Mouse (Mus musculus): ENCODE results near the gene Cse1l. TPM values are rescaled to one million over a fixed set of nuclear protein-coding genes. Genes with fewer than 3 reads are reported as not detected.

Cse1l gene
- 106 and 118 TPM in 2 replicates for polyA plus RNA-seq (2015; fragmentation: Nextera tagmentation; extraction: Ambion mirVana)

GRCm38 (mm10) chr2:166905711-166906522 is at the start of gene Cse1l:
TSS of gene Cse1l (plus strand) at chr2:166906040.
- peaks cover 10% of the 10 kb centered on the region for H3K4me1 ChIP-seq (replicated peaks; ENCODE audit: control insufficient read depth, insufficient read depth, low read length)
- no peaks in the 10 kb centered on the region for H3K9me3 ChIP-seq (ENCODE audit: control insufficient read depth, low read length)
- ATAC-seq (ENCODE audit: low read depth): peak; percentile 98
- WGBS: under 1% methylated on average over 73 of the region's 80 CpGs
- peak within 1 kb of the TSS; percentile 96 for H3K4me3 ChIP-seq (ENCODE audit: low read length)
- peaks cover 3% of the 10 kb centered on the region; the same call in 1 of the 2 replicates for H3K36me3 ChIP-seq (ENCODE audit: control insufficient read depth, insufficient read depth, low read length)
- H3K9ac ChIP-seq (ENCODE audit: low read length): peak within 1 kb of the TSS; percentile 97
- H3K27ac ChIP-seq (ENCODE audit: low read length): peak within 1 kb of the TSS; percentile 99
- H3K4me2 ChIP-seq (ENCODE audit: low read depth, low read length): peak within 1 kb of the TSS; percentile 95
- H3K27me3 ChIP-seq (ENCODE audit: control insufficient read depth, insufficient read depth, low read depth, low read length): no peaks in the 10 kb centered on the region

- no peaks in the 10 kb centered on the region for H3K4me1 ChIP-seq (replicated peaks; ENCODE audit: control insufficient read depth, insufficient read depth, low read length)
- H3K9me3 ChIP-seq (ENCODE audit: control insufficient read depth, low read length): no peaks in the 10 kb centered on the region
- H3K9ac ChIP-seq (ENCODE audit: low read length): no peak overlapping the region
- no peaks in the 10 kb centered on the region for H3K27me3 ChIP-seq (ENCODE audit: control insufficient read depth, insufficient read depth, low read depth, low read length)
- ATAC-seq (ENCODE audit: low read depth): no peak
- no peak overlapping the region for H3K4me3 ChIP-seq (ENCODE audit: low read length)
- peaks cover 47% of the 10 kb centered on the region for H3K36me3 ChIP-seq (ENCODE audit: control insufficient read depth, insufficient read depth, low read length)
- 81% methylated on average over 6 of the region's 6 CpGs for WGBS
- no peak overlapping the region for H3K27ac ChIP-seq (ENCODE audit: low read length)
- H3K4me2 ChIP-seq (ENCODE audit: low read depth, low read length): no peak overlapping the region
These were observed 49.5 kb upstream of the Cse1l start for GRCm38 (mm10) chr2:166856366-166856765.

GRCm38 (mm10) chr2:166857118-166857517 is 48.7 kb upstream of the Cse1l start:
- Histone ChIP-seq H3K4me3 (ENCODE audit: low read length) (no peak overlapping the region), H3K9ac (ENCODE audit: low read length) (no peak overlapping the region), H3K4me1 (replicated peaks; ENCODE audit: control insufficient read depth, insufficient read depth, low read length) (no peaks in the 10 kb centered on the region), H3K4me2 (ENCODE audit: low read depth, low read length) (no peak overlapping the region), H3K27ac (ENCODE audit: low read length) (no peak overlapping the region), H3K9me3 (ENCODE audit: control insufficient read depth, low read length) (no peaks in the 10 kb centered on the region), H3K36me3 (ENCODE audit: control insufficient read depth, insufficient read depth, low read length) (peaks cover 46% of the 10 kb centered on the region), H3K27me3 (ENCODE audit: control insufficient read depth, insufficient read depth, low read depth, low read length) (no peaks in the 10 kb centered on the region)
- WGBS: 81% methylated on average over 2 of the region's 2 CpGs
- ATAC-seq (ENCODE audit: low read depth): no peak

GRCm38 (mm10) chr2:166859214-166859613 is 46.6 kb upstream of the Cse1l start:
- no peaks in the 10 kb centered on the region for H3K4me1 ChIP-seq (replicated peaks; ENCODE audit: control insufficient read depth, insufficient read depth, low read length)
- WGBS: 71% methylated on average over 7 of the region's 7 CpGs
- H3K9me3 ChIP-seq (ENCODE audit: control insufficient read depth, low read length): no peaks in the 10 kb centered on the region
- ATAC-seq (ENCODE audit: low read depth): peak; percentile 57; the same call in 1 of the 2 replicates
- peaks cover 35% of the 10 kb centered on the region for H3K36me3 ChIP-seq (ENCODE audit: control insufficient read depth, insufficient read depth, low read length)
- H3K4me2 ChIP-seq (ENCODE audit: low read depth, low read length): no peak overlapping the region
- H3K27ac ChIP-seq (ENCODE audit: low read length): no peak overlapping the region
- no peak overlapping the region for H3K9ac ChIP-seq (ENCODE audit: low read length)
- H3K4me3 ChIP-seq (ENCODE audit: low read length): no peak overlapping the region
- no peaks in the 10 kb centered on the region for H3K27me3 ChIP-seq (ENCODE audit: control insufficient read depth, insufficient read depth, low read depth, low read length)

GRCm38 (mm10) chr2:166862505-166862904 is 43.3 kb upstream of the Cse1l start:
- Histone ChIP-seq H3K27ac (ENCODE audit: low read length) (no peak overlapping the region), H3K4me1 (replicated peaks; ENCODE audit: control insufficient read depth, insufficient read depth, low read length) (no peaks in the 10 kb centered on the region), H3K4me2 (ENCODE audit: low read depth, low read length) (no peak overlapping the region), H3K9me3 (ENCODE audit: control insufficient read depth, low read length) (no peaks in the 10 kb centered on the region), H3K27me3 (ENCODE audit: control insufficient read depth, insufficient read depth, low read depth, low read length) (no peaks in the 10 kb centered on the region), H3K9ac (ENCODE audit: low read length) (no peak overlapping the region), H3K4me3 (ENCODE audit: low read length) (no peak overlapping the region), H3K36me3 (ENCODE audit: control insufficient read depth, insufficient read depth, low read length) (peaks cover 42% of the 10 kb centered on the region)
- ATAC-seq (ENCODE audit: low read depth): no peak
- 67% methylated on average over 3 of the region's 3 CpGs for WGBS

- H3K36me3 ChIP-seq (ENCODE audit: control insufficient read depth, insufficient read depth, low read length): peaks cover 37% of the 10 kb centered on the region
- ATAC-seq (ENCODE audit: low read depth): no peak
- 76% methylated on average over 10 of the region's 10 CpGs for WGBS
These were observed 40.4 kb upstream of the Cse1l start for GRCm38 (mm10) chr2:166865476-166865875.

GRCm38 (mm10) chr2:166870271-166870865 is 35.5 kb upstream of the Cse1l start:
- no peak for ATAC-seq (ENCODE audit: low read depth)
- Histone ChIP-seq H3K9ac (ENCODE audit: low read length) (no peak overlapping the region), H3K36me3 (ENCODE audit: control insufficient read depth, insufficient read depth, low read length) (peaks cover 35% of the 10 kb centered on the region), H3K4me1 (replicated peaks; ENCODE audit: control insufficient read depth, insufficient read depth, low read length) (0 out of 2 replicates have a peak, but pooled peaks cover 3% of the 10 kb centered on the region), H3K27me3 (ENCODE audit: control insufficient read depth, insufficient read depth, low read depth, low read length) (no peaks in the 10 kb centered on the region), H3K27ac (ENCODE audit: low read length) (no peak overlapping the region), H3K4me3 (ENCODE audit: low read length) (no peak overlapping the region), H3K4me2 (ENCODE audit: low read depth, low read length) (no peak overlapping the region), H3K9me3 (ENCODE audit: control insufficient read depth, low read length) (no peaks in the 10 kb centered on the region)
- 69% methylated on average over 20 of the region's 20 CpGs for WGBS

More at GRCm38 (mm10) chr2:166865476-166865875, 40.4 kb upstream of the Cse1l start:
- no peaks in the 10 kb centered on the region for H3K27me3 ChIP-seq (ENCODE audit: control insufficient read depth, insufficient read depth, low read depth, low read length)
- no peak overlapping the region for H3K9ac ChIP-seq (ENCODE audit: low read length)
- no peak overlapping the region for H3K4me2 ChIP-seq (ENCODE audit: low read depth, low read length)
- no peak overlapping the region for H3K4me3 ChIP-seq (ENCODE audit: low read length)
- no peak overlapping the region for H3K27ac ChIP-seq (ENCODE audit: low read length)
- H3K9me3 ChIP-seq (ENCODE audit: control insufficient read depth, low read length): no peaks in the 10 kb centered on the region
- H3K4me1 ChIP-seq (replicated peaks; ENCODE audit: control insufficient read depth, insufficient read depth, low read length): 0 out of 2 replicates have a peak, but pooled peaks cover 3% of the 10 kb centered on the region

GRCm38 (mm10) chr2:166870899-166871298 is 34.9 kb upstream of the Cse1l start:
- no peak overlapping the region for H3K9ac ChIP-seq (ENCODE audit: low read length)
- 59% methylated on average over 10 of the region's 10 CpGs for WGBS
- 0 out of 2 replicates have a peak, but pooled peaks cover 3% of the 10 kb centered on the region for H3K4me1 ChIP-seq (replicated peaks; ENCODE audit: control insufficient read depth, insufficient read depth, low read length)
- no peak overlapping the region for H3K4me2 ChIP-seq (ENCODE audit: low read depth, low read length)
- no peaks in the 10 kb centered on the region for H3K9me3 ChIP-seq (ENCODE audit: control insufficient read depth, low read length)
- peaks cover 30% of the 10 kb centered on the region for H3K36me3 ChIP-seq (ENCODE audit: control insufficient read depth, insufficient read depth, low read length)
- no peaks in the 10 kb centered on the region for H3K27me3 ChIP-seq (ENCODE audit: control insufficient read depth, insufficient read depth, low read depth, low read length)
- no peak overlapping the region for H3K4me3 ChIP-seq (ENCODE audit: low read length)
- no peak overlapping the region for H3K27ac ChIP-seq (ENCODE audit: low read length)
- ATAC-seq (ENCODE audit: low read depth): no peak

GRCm38 (mm10) chr2:166874675-166875280 is 31.1 kb upstream of the Cse1l start:
- Histone ChIP-seq H3K4me1 (replicated peaks; ENCODE audit: control insufficient read depth, insufficient read depth, low read length) (0 out of 2 replicates have a peak, but pooled peaks cover 3% of the 10 kb centered on the region), H3K9ac (ENCODE audit: low read length) (no peak overlapping the region), H3K27me3 (ENCODE audit: control insufficient read depth, insufficient read depth, low read depth, low read length) (no peaks in the 10 kb centered on the region), H3K4me3 (ENCODE audit: low read length) (no peak overlapping the region), H3K4me2 (ENCODE audit: low read depth, low read length) (no peak overlapping the region), H3K27ac (ENCODE audit: low read length) (no peak overlapping the region), H3K36me3 (ENCODE audit: control insufficient read depth, insufficient read depth, low read length) (peaks cover 22% of the 10 kb centered on the region), H3K9me3 (ENCODE audit: control insufficient read depth, low read length) (no peaks in the 10 kb centered on the region)
- no peak for ATAC-seq (ENCODE audit: low read depth)
- 84% methylated on average over 10 of the region's 10 CpGs for WGBS
